Mouse (Mus musculus): ENCODE data around the gene Gm10340. TPM values are rescaled to one million over a fixed set of nuclear protein-coding genes. Genes with fewer than 3 reads are reported as not detected.
"Not testable (repeated sequence)": the region's sequence is repeated elsewhere in the genome, so short reads cannot be mapped to it uniquely, and the experiment has no call there.

The Gm10340 gene
- polyA plus RNA-seq (2012; rRNA removed) (0.13 TPM in 1 of 2 replicates, not detected in the other), polyA plus RNA-seq (2014; fragmentation: Nextera tagmentation; extraction: Ambion mirVana) (not detected in 2 replicates)

GRCm38 (mm10) chr14:3133697-3134096 lies at the start of gene Gm10340:
TSS of gene Gm10340 (plus strand) at chr14:3133997.
- not testable (repeated sequence) for H3K4me2 ChIP-seq (replicated peaks; ENCODE audit: low read depth, low read length, severe bottlenecking)

GRCm38 (mm10) chr14:3116051-3116450 lies 17.7 kb upstream of the Gm10340 start:
- ATAC-seq (ENCODE audit: low FRiP score, low read depth); H3K9ac ChIP-seq (ENCODE audit: low read depth, low read length, severe bottlenecking); DNase-seq (ENCODE audit: low spot score); H3K4me1 ChIP-seq (ENCODE audit: control insufficient read depth, insufficient read depth, low read length); H3K9me3 ChIP-seq (ENCODE audit: control insufficient read depth, low read length); H3K36me3 ChIP-seq (ENCODE audit: control insufficient read depth, insufficient read depth, low read length); H3K27me3 ChIP-seq (ENCODE audit: control insufficient read depth, insufficient read depth, low read length); H3K27ac ChIP-seq (replicated peaks; ENCODE audit: low read depth, low read length); H3K4me3 ChIP-seq (replicated peaks; ENCODE audit: low read length); H3K4me2 ChIP-seq (replicated peaks; ENCODE audit: low read depth, low read length, severe bottlenecking): not testable (repeated sequence)
- WGBS = 90% methylated on average over 13 of the region's 25 CpGs

More at GRCm38 (mm10) chr14:3133697-3134096, at the start of gene Gm10340:
- H3K9ac ChIP-seq (ENCODE audit: low read depth, low read length, severe bottlenecking); H3K9me3 ChIP-seq (ENCODE audit: control insufficient read depth, low read length); H3K27me3 ChIP-seq (ENCODE audit: control insufficient read depth, insufficient read depth, low read length); H3K27ac ChIP-seq (replicated peaks; ENCODE audit: low read depth, low read length); H3K4me3 ChIP-seq (replicated peaks; ENCODE audit: low read length); H3K36me3 ChIP-seq (ENCODE audit: control insufficient read depth, insufficient read depth, low read length); H3K4me1 ChIP-seq (ENCODE audit: control insufficient read depth, insufficient read depth, low read length); ATAC-seq (ENCODE audit: low FRiP score, low read depth); DNase-seq (ENCODE audit: low spot score): not testable (repeated sequence)
- WGBS = 95% methylated on average over 2 of the region's 3 CpGs

GRCm38 (mm10) chr14:3187955-3188354 lies 54.2 kb downstream of the Gm10340 start, which contains the start of gene Gm5795:
TSS of gene Gm5795 (plus strand) at chr14:3188255.
- H3K27me3 ChIP-seq (ENCODE audit: control insufficient read depth, insufficient read depth, low read length); H3K36me3 ChIP-seq (ENCODE audit: control insufficient read depth, insufficient read depth, low read length); H3K9me3 ChIP-seq (ENCODE audit: control insufficient read depth, low read length); H3K4me2 ChIP-seq (replicated peaks; ENCODE audit: low read depth, low read length, severe bottlenecking); H3K9ac ChIP-seq (ENCODE audit: low read depth, low read length, severe bottlenecking); ATAC-seq (ENCODE audit: low FRiP score, low read depth); H3K4me1 ChIP-seq (ENCODE audit: control insufficient read depth, insufficient read depth, low read length); DNase-seq (ENCODE audit: low spot score); H3K4me3 ChIP-seq (replicated peaks; ENCODE audit: low read length); H3K27ac ChIP-seq (replicated peaks; ENCODE audit: low read depth, low read length): not testable (repeated sequence)
- no CpG with 5 or more reads among the region's 2 CpGs for WGBS

Other genes with a start within 250 kb of the Gm10340 start
- gene Gm2888, start 104.0 kb upstream of the Gm10340 start, polyA plus RNA-seq (2012; rRNA removed) = not detected in 2 replicates
- gene Gm2888, start 104.0 kb upstream of the Gm10340 start, polyA plus RNA-seq (2014; fragmentation: Nextera tagmentation; extraction: Ambion mirVana) = not detected in 2 replicates
- 2.9 and 3.0 TPM in 2 replicates for gene Gm2897, start 84.7 kb upstream of the Gm10340 start, polyA plus RNA-seq (2012; rRNA removed)
- gene Gm2897, start 84.7 kb upstream of the Gm10340 start, polyA plus RNA-seq (2014; fragmentation: Nextera tagmentation; extraction: Ambion mirVana) = 2.4 and 2.7 TPM in 2 replicates
- not detected in 2 replicates for gene Gm5795, start 54.3 kb downstream of the Gm10340 start, polyA plus RNA-seq (2012; rRNA removed)
- gene Gm5795, start 54.3 kb downstream of the Gm10340 start, polyA plus RNA-seq (2014; fragmentation: Nextera tagmentation; extraction: Ambion mirVana) = not detected in 2 replicates
- gene D830030K20Rik, start 74.5 kb downstream of the Gm10340 start, polyA plus RNA-seq (2012; rRNA removed) = 1.3 and 1.8 TPM in 2 replicates
- 2.0 and 3.9 TPM in 2 replicates for gene D830030K20Rik, start 74.5 kb downstream of the Gm10340 start, polyA plus RNA-seq (2014; fragmentation: Nextera tagmentation; extraction: Ambion mirVana)
- not detected in 2 replicates for gene Gm2956, start 198.6 kb downstream of the Gm10340 start, polyA plus RNA-seq (2012; rRNA removed)
- not detected in 2 replicates for gene Gm2956, start 198.6 kb downstream of the Gm10340 start, polyA plus RNA-seq (2014; fragmentation: Nextera tagmentation; extraction: Ambion mirVana)